ENCODE assay signal across 8 mouse cellular contexts in the genomic region with DNA sequence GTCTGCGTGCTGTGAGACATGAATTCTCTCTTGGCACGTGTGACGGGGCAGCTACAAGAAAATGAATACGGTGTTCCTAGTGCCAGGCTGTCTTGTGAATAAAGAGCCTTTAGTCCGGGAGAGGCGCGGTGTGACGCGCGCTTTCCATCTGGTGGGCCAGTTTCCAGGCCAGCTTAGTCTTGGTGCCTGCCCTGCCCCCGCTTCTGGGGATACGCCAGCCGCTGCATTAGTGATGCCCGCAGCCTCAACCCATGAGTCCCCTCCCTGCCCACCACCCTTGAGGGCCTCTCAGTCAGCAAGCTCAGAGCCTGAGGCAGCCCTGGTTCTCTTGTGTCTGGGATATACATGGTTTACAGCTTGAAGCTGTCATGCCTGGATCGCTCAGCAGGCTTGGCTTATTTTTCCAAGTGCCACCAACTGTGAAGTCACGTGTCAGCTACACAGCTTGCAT. TPM values are rescaled to one million over a fixed set of nuclear protein-coding genes. Genes with fewer than 3 reads are reported as not detected.
DNase-seq lines count a peak whose midpoint lies in the region; ATAC-seq and TF ChIP-seq lines count a peak whose summit lies in the region.

No protein-coding gene starts in this region.

- peak; percentile 15; the same call in 1 of the 2 replicates for TF ChIP-seq CTCF in hindbrain, postnatal 0 days (IDR thresholded peaks at IDR 0.05; ENCODE audit: low read depth)

- peaks cover 16% of the 10 kb centered on the region for H3K4me1 ChIP-seq in hindbrain, postnatal 0 days (ENCODE audit: insufficient read depth, low read length)

- no peaks in the 10 kb centered on the region for H3K9me3 ChIP-seq in hindbrain, postnatal 0 days (ENCODE audit: low read length)

- peak overlapping the region; percentile 19 for H3K4me3 ChIP-seq in hindbrain, postnatal 0 days (ENCODE audit: low read length)

- H3K36me3 ChIP-seq in hindbrain, postnatal 0 days (ENCODE audit: insufficient read depth, low read length): no peaks in the 10 kb centered on the region

- under 1% methylated on average over 16 of the region's 16 CpGs for WGBS in hindbrain, postnatal 0 days

- ATAC-seq in hindbrain, postnatal 0 days: peak; percentile 93

- DNase-seq in adrenal gland, postnatal 14 days: peak; percentile 75
- peak; percentile 64 for DNase-seq in embryo, embryonic 10 days (ENCODE audit: low spot score)
- peak; percentile 79 for DNase-seq in gastrocnemius, postnatal 14 days
- peak; percentile 95 for DNase-seq in hindbrain, postnatal 0 days (ENCODE audit: low spot score)
- peak; percentile 87 to 88 for DNase-seq in left cerebral cortex, adult 18-20 months (ENCODE audit: low spot score in 2 of 2)
- peak; percentile 33 for DNase-seq in lung, postnatal 14 days
- peak; percentile 86 for DNase-seq in right cerebral cortex, postnatal 14 days
- no peak for DNase-seq in yolk sac, embryonic 10.5 days (ENCODE audit: low spot score)

- peak overlapping the region; percentile 93 for H3K27ac ChIP-seq in hindbrain, postnatal 0 days

- H3K4me2 ChIP-seq in hindbrain, postnatal 0 days (ENCODE audit: low read depth, low read length): peak overlapping the region; percentile 53

- H3K9ac ChIP-seq in hindbrain, postnatal 0 days (replicated peaks; ENCODE audit: low read length): peak overlapping the region; percentile 35; the same call in 1 of the 2 replicates

- intact Hi-C loops in gastrocnemius, postnatal 14 days (cut with DNase I; ENCODE audit: low total_unique reads): no loop called here

- H3K27me3 ChIP-seq in hindbrain, postnatal 0 days (ENCODE audit: insufficient read depth, low read length): no peaks in the 10 kb centered on the region

RNA-seq across cellular contexts. Expression of gene Fam120a, which starts 48.5 kb away (rescaled TPM):
- total RNA-seq in adrenal gland, postnatal 14 days (2021): 164 and 165 TPM in 2 replicates
- total RNA-seq in gastrocnemius, postnatal 14 days (2021): 10 to 100 TPM; 85.7 TPM
- total RNA-seq in hindbrain, postnatal 0 days (2014; rRNA removed): 68.3 and 76.3 TPM in 2 replicates
- polyA plus RNA-seq in hindbrain, postnatal 0 days (2015; fragmentation: Nextera tagmentation; extraction: Ambion mirVana): 10.3 and 11.1 TPM in 2 replicates
- 100 to 1,000 TPM; 106 to 111 TPM for total RNA-seq in left cerebral cortex, adult 18-20 months (2021)
